Mouse (Mus musculus) heart, embryonic 16.5 days (tissue): ENCODE measurements at regions not wholly inside any gene's neighbourhood (a gene's known extent, or its start where the extent isn't known, plus 50 kb on each side); places are given as distances from the start of the nearest gene placed in this dataset.

Source experiments
- ATAC-seq: fragments of 200-750 bp; cut with Nextera tagmentation; replicated peaks from 2 replicates; pipeline ENCODE4 v1.8.0; 2017; ENCODE audit warnings: moderate number of reproducible peaks; ENCODE audit not compliant: insufficient read depth, low FRiP score; ENCODE audit errors: extremely low read depth
- H3K27ac ChIP-seq: fragments of 300-500 bp; sonication (generic); 2 replicates; pipeline ENCODE4 v1.5.1; 2014; ENCODE audit warnings: mild to moderate bottlenecking, low read length, control low read depth, moderate library complexity
- H3K27me3 ChIP-seq: fragments of 300-500 bp; sonication (generic); 2 replicates; pipeline ENCODE4 v1.6.1; 2014; ENCODE audit warnings: low read length, mixed read lengths; ENCODE audit not compliant: control insufficient read depth, insufficient read depth
- H3K36me3 ChIP-seq: fragments of 300-500 bp; sonication (generic); 2 replicates; pipeline ENCODE4 v1.6.1; 2014; ENCODE audit not compliant: control insufficient read depth, insufficient read depth
- H3K4me1 ChIP-seq: fragments of 300-500 bp; sonication (generic); 2 replicates; pipeline ENCODE4 v1.6.1; 2014; ENCODE audit warnings: low read length, mixed read lengths; ENCODE audit not compliant: control insufficient read depth, insufficient read depth
- H3K4me2 ChIP-seq: fragments of 300-500 bp; sonication (generic); 2 replicates; pipeline ENCODE4 v1.6.1; 2014; ENCODE audit warnings: low read depth, mild to moderate bottlenecking, control low read depth, low read length
- H3K4me3 ChIP-seq: fragments of 300-500 bp; sonication (generic); 2 replicates; pipeline ENCODE4 v1.5.1; 2014; ENCODE audit warnings: mild to moderate bottlenecking, control low read depth, low read length
- H3K9ac ChIP-seq: fragments of 300-500 bp; sonication (generic); 2 replicates; pipeline ENCODE4 v1.6.1; 2014; ENCODE audit warnings: low read length, control low read depth
- H3K9me3 ChIP-seq: fragments of 300-500 bp; sonication (generic); replicated peaks from 2 replicates; pipeline ENCODE4 v1.6.1; 2016; ENCODE audit warnings: low read length; ENCODE audit not compliant: control insufficient read depth
- WGBS: fragments of 180-500 bp; shearing (Covaris S2); extraction: QIAGEN DNeasy Blood & Tissue Kit; methylation state at CpG from one replicate; pipeline ENCODE4 v1.1.7; 2014; 5-methylcytosine and 5-hydroxymethylcytosine counted together

DNA sequence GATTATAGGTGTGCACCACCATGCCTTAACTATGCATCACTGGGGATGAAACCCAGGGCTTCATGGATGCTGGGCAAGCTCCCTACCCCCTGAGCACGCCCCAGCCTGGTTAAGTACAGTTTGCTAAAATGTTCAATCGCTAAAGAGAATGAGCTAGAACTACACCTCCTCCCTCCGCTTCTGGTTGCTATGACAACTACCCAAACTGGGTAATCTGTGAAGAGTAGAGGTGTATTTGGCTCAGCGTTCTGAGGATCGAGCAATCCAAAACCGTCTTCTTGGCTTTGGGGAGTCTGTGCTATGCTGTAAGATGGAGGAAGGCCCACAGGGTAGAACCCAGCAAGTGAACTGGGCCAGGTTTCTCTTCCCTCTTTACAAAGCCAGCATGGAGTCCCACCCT, 78.8 kb downstream of the Skor1 start:
- H3K9me3 ChIP-seq: no peaks in the 10 kb centered on the region
- H3K36me3 ChIP-seq: no peaks in the 10 kb centered on the region
- no peak overlapping the region for H3K9ac ChIP-seq
- 79% methylated on average over 6 of the region's 6 CpGs for WGBS
- no peak overlapping the region for H3K27ac ChIP-seq
- peaks cover 21% of the 10 kb centered on the region for H3K4me1 ChIP-seq
- H3K4me2 ChIP-seq: no peak overlapping the region
- ATAC-seq: no peak
- no peak overlapping the region for H3K4me3 ChIP-seq
- H3K27me3 ChIP-seq: no peaks in the 10 kb centered on the region

DNA sequence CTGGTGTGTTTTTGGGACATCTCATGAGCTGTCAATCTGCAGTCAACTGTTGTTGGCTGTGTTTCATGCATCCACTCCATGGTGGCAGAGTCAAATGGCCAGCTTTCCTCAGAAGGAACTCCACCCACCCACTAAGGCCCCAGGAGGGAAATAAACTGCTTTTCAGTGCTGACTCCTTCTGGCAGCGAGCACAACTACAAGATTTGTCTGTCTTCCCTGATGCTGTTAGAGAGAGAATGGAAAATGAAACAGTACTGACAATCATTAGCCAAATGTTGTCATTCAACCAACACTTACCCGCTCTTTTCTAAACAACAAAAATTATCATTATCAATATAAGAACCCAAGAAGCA, 79.3 kb upstream of the Pias1 start:
- Histone ChIP-seq H3K4me1 (peaks cover 11% of the 10 kb centered on the region), H3K4me2 (no peak overlapping the region), H3K4me3 (no peak overlapping the region), H3K36me3 (no peaks in the 10 kb centered on the region), H3K9ac (no peak overlapping the region), H3K27me3 (no peaks in the 10 kb centered on the region), H3K27ac (no peak overlapping the region), H3K9me3 (peaks cover 10% of the 10 kb centered on the region)
- no peak for ATAC-seq
- WGBS: 72% methylated on average over 2 of the region's 2 CpGs

DNA sequence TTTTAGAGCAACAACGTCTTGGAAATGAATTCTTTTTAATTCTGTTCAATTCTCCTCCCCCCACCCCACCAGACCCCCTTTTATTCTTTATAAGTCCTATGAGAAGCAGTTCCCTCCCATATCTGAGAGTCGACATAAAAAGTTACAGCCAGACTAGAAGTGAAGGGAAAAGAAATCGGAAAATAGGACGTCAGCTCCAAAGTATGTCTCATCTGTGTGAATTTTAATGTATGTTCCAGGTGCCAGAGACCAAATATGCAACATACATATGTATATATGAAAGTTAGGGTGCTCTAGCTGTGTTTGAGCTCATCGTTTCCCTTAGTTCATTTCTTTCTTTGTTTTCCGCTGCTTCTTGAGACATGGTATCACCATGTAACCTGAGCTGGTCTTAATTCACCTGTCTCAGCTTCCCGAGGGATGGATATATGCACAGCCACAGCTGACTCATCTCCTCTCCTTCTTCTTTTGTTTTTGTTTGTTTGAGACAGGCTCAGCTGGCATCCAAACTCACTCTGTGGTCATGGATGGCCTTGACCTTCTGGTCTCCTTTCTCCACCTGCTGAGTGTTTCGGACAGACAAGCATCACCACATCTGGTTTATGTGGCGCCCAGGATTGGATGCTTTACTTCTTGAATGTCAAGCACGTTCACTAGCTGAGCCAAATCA, 78.8 kb upstream of the Pias1 start:
- no peaks in the 10 kb centered on the region for H3K27me3 ChIP-seq
- ATAC-seq: no peak
- no peak overlapping the region for H3K27ac ChIP-seq
- H3K9ac ChIP-seq: no peak overlapping the region
- peaks cover 10% of the 10 kb centered on the region for H3K9me3 ChIP-seq
- H3K4me3 ChIP-seq: no peak overlapping the region
- no peaks in the 10 kb centered on the region for H3K36me3 ChIP-seq
- H3K4me2 ChIP-seq: no peak overlapping the region
- H3K4me1 ChIP-seq: peaks cover 9% of the 10 kb centered on the region
- 65% methylated on average over 10 of the region's 10 CpGs for WGBS

DNA sequence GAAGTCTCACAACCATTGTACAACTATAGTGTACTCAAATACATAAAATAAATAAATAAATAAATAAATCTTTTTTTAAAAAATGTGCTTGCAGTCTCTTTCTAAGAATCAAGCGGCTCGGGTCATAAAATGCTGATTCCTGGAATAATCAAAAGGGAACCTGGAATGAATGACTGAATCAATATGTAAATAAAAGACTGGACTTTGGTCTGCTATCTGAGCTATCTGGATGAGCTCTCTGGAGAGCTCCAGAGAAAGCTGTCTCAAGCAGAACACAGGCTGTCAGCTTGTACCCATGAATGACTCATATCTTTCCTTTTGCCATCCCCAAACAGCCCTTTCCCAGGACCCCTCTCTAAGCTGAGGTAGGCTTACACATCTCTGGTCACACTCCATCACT, 75.8 kb upstream of the Pias1 start:
- Histone ChIP-seq H3K9ac (no peak overlapping the region), H3K4me3 (no peak overlapping the region), H3K27me3 (no peaks in the 10 kb centered on the region), H3K36me3 (no peaks in the 10 kb centered on the region), H3K4me2 (no peak overlapping the region), H3K9me3 (peaks cover 10% of the 10 kb centered on the region), H3K27ac (no peak overlapping the region), H3K4me1 (peaks cover 10% of the 10 kb centered on the region)
- no peak for ATAC-seq
- 94% methylated on average over 2 of the region's 2 CpGs for WGBS

DNA sequence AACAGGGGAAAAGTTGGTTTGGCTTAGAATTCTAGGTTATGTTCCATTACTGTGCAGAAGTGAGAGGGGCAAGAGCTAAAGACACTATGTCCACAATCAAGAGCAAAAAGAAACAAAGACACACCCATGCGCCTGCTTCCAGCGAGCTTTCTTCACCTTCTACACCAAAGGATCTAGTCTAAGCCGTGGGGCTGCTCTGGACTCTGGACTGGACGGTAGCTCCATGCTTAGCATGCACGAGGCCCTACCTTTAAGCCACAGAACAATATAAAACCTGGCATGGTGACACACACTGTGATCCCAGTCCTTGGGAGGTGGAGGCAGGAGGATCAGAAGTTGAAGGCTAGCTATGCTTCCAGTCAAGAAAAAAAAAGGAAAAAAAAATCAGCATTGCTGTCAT, 73.0 kb upstream of the Pias1 start:
- Histone ChIP-seq H3K36me3 (no peaks in the 10 kb centered on the region), H3K4me2 (no peak overlapping the region), H3K4me1 (peaks cover 10% of the 10 kb centered on the region), H3K9me3 (peaks cover 10% of the 10 kb centered on the region), H3K27me3 (no peaks in the 10 kb centered on the region), H3K27ac (no peak overlapping the region), H3K9ac (no peak overlapping the region), H3K4me3 (no peak overlapping the region)
- ATAC-seq: no peak
- WGBS: 84% methylated on average over 5 of the region's 5 CpGs

DNA sequence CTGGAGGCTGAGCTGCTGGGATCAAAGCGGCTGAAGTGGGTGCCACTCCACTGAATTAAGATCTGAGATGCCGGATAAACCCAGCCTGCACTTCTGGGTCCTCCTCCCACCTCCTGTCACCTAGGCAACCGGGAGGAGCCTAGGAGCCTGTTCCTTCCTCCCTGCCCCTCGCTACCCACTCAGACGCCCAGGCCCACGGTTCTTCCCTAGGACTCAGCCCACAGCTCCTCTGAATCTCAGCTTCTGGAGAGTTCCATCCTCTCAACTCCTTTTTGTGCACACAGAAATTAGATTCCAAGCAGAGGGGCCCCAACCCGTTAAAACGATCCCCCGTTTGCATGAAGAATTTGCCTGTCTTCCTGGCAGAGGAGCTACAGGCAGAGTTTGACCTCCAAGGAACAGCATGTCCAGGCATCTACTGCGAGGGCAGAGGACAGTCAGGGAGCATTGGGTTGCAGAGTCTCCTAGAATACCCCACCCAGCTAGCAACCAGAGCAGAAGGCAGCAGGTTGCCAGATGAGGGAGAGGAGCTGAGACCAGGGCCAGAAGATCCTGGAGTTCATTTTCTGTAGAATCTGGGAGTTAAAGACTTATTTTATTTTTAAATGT, 71.6 kb upstream of the Pias1 start:
- Histone ChIP-seq H3K4me2 (peak overlapping the region; percentile 60), H3K27ac (no peak overlapping the region), H3K36me3 (no peaks in the 10 kb centered on the region), H3K4me3 (peak overlapping the region; percentile 31), H3K27me3 (no peaks in the 10 kb centered on the region), H3K4me1 (peaks cover 10% of the 10 kb centered on the region), H3K9me3 (peaks cover 10% of the 10 kb centered on the region), H3K9ac (0 out of 2 replicates have a peak overlapping the region, but pooled peaks have one; percentile 17)
- 4% methylated on average over 10 of the region's 10 CpGs for WGBS
- peak; percentile 82; the same call in 1 of the 2 replicates for ATAC-seq

DNA sequence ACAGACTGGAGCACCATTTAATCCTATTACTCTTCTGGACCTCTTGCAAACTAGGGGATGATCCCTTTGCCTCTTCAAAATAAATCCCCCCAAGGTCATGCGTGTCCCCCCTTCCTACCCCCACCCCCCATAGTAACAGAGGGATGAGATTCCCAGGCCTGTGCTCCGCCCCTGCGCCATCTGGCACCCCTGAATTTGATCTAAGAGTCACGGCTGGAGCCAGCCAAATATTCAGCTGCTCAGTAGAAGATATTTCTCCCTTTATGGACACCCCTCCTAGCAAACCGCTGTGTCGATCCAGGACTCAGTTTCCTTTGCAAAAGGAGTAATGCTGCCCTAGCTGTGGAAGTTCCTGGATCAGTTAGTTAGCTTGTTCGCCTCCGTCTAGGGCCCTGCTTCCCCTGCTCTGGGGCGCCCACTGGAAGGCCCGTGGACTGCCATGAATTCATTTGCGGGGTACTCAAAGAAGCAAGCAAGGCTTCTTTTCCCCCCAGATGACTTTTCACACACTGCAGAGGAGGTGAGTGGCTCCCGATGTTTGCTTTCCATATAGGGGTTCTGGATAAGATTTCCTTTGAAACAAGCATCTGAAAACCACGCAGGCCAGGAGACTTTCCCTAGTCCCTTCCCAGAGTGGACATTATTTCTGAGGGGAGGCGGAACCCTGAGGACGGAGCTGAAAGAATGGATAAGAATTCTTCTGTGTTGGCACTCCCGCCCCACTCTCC, 70.9 kb upstream of the Pias1 start:
- peaks cover 10% of the 10 kb centered on the region for H3K4me1 ChIP-seq
- H3K4me3 ChIP-seq: peak overlapping the region; percentile 31
- no peaks in the 10 kb centered on the region for H3K27me3 ChIP-seq
- H3K9ac ChIP-seq: 0 out of 2 replicates have a peak overlapping the region, but pooled peaks have one; percentile 17
- H3K36me3 ChIP-seq: no peaks in the 10 kb centered on the region
- H3K4me2 ChIP-seq: peak overlapping the region; percentile 60
- 35% methylated on average over 16 of the region's 16 CpGs for WGBS
- peak overlapping the region; percentile 44; the same call in 1 of the 2 replicates for H3K27ac ChIP-seq
- 0 out of 2 replicates have a peak, but pooled peaks have one; percentile 28 for ATAC-seq
- H3K9me3 ChIP-seq: peaks cover 10% of the 10 kb centered on the region

DNA sequence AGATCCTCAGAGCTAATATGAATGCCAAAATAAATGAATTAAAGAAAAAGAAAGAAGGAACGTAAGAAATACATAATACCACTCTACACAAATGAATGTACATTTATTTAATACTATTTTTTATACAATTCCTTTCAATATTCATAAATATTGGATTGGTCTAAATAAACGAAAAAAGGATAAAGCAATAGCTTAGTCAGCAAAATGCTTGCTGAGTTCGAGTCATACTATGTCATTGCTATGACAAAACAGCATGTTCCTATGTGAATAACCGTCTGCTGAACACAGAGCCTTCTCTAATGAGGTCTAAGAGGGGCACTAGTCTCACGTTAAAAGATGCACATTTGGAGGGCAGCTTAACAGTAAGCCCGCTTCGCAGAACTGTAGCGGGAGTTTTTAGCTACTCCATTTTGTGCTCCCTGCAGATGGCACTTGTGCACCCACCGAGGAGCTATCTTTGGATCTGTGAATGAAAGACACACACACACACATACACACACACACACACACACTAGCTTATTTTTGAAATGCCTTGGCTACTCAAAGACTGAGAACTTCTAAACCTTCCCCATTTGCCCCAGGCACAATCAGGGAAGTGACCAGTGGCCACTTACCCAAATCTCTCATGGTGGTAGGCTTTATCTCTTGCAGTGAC, 69.1 kb upstream of the Pias1 start:
- 85% methylated on average over 9 of the region's 9 CpGs for WGBS
- peaks cover 10% of the 10 kb centered on the region for H3K4me1 ChIP-seq
- H3K4me3 ChIP-seq: no peak overlapping the region
- H3K27ac ChIP-seq: no peak overlapping the region
- H3K27me3 ChIP-seq: no peaks in the 10 kb centered on the region
- no peak for ATAC-seq
- no peak overlapping the region for H3K4me2 ChIP-seq
- no peak overlapping the region for H3K9ac ChIP-seq
- H3K36me3 ChIP-seq: no peaks in the 10 kb centered on the region
- no peaks in the 10 kb centered on the region for H3K9me3 ChIP-seq

DNA sequence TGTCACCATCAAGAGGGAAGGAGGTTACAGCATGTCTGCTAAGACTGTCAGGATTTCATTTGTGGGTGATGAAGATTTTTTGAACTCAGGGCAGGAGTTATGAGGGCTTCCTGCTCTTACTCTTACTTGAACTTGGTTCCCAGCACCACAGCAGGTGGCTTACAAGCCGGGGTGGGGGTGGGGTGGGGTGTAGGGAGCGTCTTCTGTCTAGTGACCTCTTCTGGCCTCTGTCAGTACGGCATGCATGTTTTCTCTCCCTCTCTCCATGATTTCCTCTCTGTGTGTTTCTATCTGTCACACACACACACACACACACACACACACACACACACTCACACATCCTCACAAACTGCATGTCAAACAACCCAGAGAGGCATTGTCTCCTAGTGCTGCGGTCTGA, 64.5 kb upstream of the Pias1 start:
- WGBS: 52% methylated on average over 4 of the region's 4 CpGs
- Histone ChIP-seq H3K27me3 (no peaks in the 10 kb centered on the region), H3K9ac (no peak overlapping the region), H3K36me3 (no peaks in the 10 kb centered on the region), H3K4me1 (no peaks in the 10 kb centered on the region), H3K4me2 (no peak overlapping the region), H3K27ac (no peak overlapping the region), H3K4me3 (no peak overlapping the region), H3K9me3 (no peaks in the 10 kb centered on the region)
- no peak for ATAC-seq
